Mouse (Mus musculus) testis, adult 2 months (tissue): ENCODE results near the gene Tor1b.

ENCODE experiments used
- CTCF ChIP-seq: fragments of 200-500 bp; IDR thresholded peaks from 2 replicates; pipeline ENCODE4 v1.5.1; 2012; ENCODE audit warnings: low read depth, mild to moderate bottlenecking, inconsistent platforms, low read length, moderate library complexity; ENCODE audit not compliant: control insufficient read depth, insufficient read depth, insufficient replicate concordance
- POLR2A ChIP-seq: fragments of 200-500 bp; IDR thresholded peaks from 2 replicates; pipeline ENCODE4 v1.6.1; 2012; ENCODE audit warnings: low read depth, mild to moderate bottlenecking, inconsistent platforms, low read length, moderate library complexity; ENCODE audit not compliant: control insufficient read depth

- TF ChIP-seq CTCF, result no peak
- TF ChIP-seq POLR2A, result no peak
Observed at GRCm38 (mm10) chr2:30923099-30923498, 29.7 kb upstream of the Tor1b start.
